Mouse (Mus musculus) kidney, adult 11 months (tissue): ENCODE measurements around the gene Rbl1.
"Not testable (repeated sequence)": the region's sequence is repeated elsewhere in the genome, so short reads cannot be mapped to it uniquely, and the experiment has no call there.

ENCODE experiments used
- DNase-seq: peaks from one replicate; pipeline ENCODE4 v3.0.0; 2022

Rbl1 gene

DNA sequence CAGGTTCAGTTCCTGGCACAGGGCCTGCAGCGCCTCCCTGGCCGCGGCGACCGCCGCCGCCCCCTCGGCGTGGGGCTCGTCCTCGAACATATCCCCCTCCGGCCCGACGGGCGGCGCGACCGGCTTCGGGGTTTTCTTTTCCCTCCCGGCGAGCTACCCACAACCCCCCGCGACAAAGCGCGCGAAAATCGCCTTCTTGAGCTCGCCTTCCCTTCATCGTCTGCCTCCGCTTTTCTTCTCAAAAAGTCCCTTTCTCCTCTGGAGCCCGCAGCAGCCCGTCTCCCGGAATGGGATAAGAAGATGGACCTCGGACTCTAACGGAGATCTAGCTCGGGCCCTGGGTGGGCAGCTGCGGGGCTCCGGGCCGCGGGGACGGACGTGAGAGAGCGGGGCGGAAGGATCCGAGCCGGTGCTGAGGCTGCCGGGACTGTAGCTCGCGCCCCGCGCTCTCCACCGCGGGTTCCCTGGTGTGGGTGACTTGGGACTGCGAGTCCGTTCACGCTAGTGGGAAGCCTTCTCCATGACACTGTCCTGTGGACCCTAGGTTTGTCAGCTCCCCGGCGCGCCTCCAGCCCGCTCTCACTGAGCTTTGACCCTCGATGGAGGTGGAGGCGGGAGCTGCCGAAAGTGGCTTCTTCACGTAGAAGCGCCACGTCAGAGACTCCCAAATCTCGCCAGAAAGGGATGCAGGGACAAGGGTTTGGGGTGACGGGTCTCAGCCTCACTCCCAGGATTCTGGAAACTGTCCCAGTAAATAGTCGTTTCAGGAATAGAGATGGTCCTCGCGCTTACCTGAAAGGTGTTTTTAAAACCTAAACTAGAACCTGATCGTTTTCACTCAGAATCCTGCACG lies at the start of gene Rbl1:
Gene Rbl1 (minus strand): TSS at position 169 of the 853 bp plus-strand sequence.
- DNase-seq, result peak; percentile 87

DNA sequence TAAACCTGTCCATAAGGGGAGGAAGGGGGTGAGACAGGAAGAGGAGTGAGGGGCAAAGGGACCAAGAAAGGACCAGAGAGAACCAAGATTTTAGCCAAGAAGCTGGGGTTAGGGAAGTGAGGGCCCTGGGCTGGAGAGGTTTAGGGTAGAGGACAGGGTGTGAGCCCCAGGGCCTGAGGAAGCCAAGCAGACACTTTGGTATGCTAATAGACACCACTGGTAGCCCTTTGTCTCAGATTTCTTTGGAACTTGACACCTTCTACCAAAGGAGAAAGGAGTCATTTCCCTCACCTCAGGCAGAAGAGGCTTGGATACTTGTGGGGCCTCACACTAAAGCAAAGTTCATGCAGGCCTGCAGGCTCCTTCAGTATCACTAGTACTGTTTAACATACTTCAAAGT lies 43.8 kb upstream of the Rbl1 start:
- no peak for DNase-seq

DNA sequence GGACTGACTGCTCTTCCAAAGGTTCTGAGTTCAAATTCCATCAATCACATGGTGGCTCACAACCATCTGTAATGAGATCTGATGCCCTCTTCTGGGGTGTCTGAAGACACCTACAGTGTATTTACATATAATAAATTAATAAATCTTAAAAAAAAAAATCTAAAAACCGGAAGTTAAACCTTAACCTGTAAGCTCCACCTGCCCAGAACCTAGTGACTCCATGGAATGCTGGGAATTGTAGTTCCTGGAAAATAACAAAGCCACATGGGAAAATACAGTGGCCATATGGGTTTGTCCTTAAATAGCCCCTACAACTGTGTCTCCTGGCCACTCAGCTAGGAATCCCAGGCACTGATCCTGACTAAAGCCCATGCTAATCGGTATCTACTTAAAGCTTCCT lies 41.3 kb upstream of the Rbl1 start:
- DNase-seq, result no peak

DNA sequence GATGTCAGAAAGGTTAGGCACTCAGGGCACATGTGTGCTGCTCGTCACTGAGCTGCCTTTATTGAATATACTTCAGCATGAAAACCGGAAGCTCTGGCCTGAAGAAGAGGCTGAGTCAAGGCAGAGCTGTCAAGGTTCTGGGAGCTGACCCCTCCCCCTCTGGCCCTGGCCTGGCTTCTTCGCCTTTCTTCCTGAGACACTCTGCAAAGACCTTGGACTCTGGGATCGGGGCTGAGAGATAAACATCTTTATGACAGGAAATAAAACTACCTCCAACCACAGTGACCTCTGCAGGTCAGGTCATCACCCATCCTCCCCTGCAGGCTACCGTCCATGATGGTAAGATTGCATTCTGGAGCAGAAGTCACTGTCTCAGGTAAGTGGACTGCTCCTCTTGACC lies 40.7 kb upstream of the Rbl1 start:
- DNase-seq, result no peak

DNA sequence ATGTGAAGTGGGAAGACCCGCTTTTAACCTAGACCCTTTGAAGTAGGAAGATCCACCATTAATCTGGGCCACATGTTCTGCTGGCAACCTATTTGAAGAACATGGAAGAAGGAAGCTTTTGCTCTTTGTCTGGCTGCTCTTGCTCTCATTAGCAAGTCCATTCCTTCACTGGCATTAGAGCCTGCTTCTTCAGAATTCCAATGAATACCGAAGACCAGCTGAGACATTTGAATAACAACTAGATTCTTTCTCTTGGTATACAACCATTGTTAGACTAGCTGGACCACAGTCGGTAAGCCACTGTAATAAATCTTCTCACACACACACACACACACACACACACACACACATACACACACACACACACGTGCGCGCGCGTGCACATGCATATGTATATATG lies 31.6 kb upstream of the Rbl1 start:
- no peak for DNase-seq

DNA sequence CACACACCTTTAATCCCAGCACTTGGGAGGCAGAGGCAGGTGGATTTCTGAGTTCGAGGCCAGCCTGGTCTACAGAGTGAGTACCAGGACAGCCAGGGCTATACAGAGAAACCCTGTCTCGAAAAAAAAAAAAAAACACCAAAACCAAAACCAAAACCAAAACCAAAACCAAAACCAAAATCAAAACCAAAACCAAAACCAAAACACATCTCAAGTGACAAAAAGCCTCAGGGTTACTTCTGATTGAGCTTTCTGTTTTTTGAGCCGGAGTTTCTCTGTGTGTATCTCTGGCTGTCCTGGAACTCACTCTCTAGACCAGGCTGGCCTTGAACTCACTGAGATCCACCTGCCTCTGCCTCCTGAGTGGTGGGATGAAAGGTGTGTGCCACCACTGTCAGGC lies 17.6 kb upstream of the Rbl1 start:
- not testable (repeated sequence) for DNase-seq

DNA sequence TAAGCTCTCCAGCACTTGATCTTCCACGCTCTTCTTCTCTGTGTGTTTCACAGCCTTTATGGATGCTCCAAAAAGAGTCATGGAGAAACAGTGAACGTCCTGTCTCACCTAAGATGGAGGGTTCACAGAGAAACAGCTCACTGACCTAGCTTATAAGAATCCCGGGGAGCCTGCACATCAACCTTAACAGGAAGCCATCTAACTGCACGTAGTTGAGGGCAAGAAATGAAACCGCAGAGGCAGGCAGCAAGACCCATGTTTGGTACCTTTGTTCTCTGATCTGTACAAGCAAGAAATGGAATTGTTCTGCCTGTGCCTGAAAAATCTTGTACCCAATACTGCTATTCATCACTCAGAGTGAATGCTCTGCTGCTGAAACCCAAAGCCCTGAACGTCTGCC lies 15.8 kb upstream of the Rbl1 start:
- DNase-seq, result no peak

DNA sequence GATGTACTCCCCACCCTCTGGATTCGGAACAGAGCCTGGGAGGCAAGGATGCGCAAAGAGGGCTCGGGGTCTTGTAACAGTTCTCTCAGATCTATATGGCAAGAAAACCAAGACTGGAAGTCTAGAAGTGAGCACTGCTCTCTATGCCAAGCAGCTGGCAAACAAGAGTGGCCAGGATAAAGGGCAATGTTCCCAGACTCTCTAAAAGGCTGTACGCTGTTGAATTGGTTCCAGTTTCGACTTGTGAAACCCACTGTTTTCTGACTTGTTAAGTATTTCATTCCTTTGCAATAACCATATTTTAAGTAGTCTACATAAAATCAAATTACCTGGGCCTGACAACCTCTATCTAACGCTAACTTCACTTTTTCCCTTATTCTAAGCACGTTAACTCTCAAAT lies 7.4 kb upstream of the Rbl1 start:
- DNase-seq, result no peak

DNA sequence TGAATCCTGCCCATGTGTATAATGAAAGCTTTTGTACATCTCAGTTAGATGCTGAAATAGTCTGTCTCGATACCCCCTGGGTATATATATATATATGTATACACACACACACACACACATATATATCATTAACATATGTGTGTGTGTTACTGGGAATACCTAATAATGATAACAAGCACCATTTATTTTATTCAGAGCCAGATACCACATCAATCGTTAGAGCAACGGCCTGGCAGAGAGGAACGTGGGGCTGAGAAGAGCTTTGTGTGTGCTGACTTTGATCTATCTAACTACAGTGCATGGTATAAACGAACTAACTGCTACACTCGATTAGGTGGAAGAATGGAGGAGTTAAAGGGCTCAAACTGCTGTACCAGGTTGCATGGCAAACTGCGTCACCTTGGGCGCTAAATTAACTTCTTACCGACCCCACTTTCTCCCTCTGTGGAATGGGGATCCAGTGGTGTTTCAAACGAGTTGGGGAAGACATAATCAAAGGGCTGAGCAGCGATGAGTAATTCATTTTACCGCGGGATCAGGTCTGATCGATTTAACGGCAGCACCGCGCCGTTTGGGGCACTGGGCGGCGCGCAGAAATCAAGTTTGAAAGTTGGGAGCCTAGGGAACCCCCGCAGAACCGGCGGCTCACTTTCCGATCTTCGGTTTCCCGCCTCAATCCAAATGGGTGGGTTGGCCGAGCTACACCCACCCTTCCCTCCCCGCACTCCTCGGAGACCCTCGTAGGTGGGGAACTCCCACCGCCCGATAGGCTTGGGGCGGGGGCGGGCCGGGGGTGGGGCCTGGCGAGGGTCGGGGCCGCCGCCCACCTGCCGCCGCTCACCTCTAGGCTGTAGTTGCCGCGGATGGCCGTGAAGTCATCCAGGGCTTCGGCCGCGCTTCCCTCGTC lies 622 bp downstream of the Rbl1 start:
- DNase-seq, result peak; percentile 10

DNA sequence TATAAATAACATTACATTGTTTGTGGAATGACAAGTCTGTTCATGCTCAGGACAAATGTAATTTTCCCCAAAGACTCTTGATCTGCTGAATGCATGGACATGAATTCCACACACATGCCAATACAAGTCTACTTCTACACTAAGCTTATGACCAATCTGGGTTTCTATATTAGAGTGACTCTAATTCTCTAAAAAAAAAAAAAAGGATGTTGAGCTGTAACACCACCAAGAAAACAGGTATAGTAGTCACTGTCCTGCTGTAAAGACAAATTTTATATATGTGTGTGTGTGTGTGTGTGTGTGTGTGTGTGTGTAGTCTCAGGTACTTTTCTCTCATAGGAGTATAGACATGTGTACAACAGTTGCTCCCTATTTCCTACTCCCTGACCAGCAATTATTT lies 1.3 kb downstream of the Rbl1 start:
- no peak for DNase-seq

DNA sequence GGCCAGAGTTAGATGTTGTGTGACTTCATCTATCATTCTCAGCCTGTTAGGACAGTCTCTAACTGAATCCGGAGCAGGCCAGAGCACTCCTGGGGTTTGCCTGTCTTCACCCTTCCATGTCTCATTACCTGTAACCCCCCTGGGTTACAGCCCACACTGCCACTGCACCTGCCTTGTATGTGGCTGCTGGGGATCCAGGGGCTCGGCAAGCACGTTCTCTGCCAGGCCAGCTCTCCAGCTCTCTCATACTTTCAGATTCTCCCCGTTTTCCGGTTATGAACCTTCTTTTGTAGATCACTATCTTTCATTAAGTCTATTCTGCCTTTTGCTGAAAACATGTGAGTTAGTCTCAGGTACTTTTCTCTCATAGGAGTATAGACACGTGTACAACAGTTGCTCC lies 2.0 kb downstream of the Rbl1 start:
- DNase-seq, result no peak

DNA sequence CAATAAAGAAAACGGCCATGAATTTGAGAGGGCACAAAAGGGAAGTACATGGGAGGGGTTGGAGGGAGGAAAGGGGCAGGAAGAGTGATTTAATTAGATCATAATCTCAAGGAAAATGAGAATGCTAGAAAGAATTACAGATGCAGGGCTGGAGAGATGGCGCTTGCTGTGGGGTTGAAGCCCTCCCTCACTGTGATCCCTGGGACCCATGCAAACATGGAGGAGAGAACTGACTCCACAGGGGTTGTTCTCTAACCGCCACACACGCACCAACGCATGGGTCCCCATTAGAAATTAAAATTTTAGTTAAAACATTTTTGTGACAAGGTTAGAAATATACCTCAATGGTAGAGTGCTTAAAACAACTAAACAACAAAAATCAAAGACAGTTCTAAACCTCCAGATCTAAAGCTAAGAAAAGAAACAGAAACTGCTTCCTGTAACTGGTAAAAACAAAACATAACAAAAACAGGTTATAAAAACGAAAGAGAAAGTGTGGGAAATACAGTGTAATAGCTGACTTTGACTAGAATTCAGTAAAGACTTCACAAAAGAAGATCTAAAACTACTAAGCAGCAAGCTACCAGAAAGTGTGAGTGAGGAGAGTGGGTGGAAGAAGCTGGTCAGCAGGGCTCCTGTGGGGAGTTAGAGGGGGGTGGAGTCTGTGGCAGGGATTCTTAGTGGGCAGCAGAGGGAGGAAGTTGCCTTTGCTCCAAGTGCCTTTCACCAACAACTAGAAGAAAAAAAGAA lies 3.1 kb downstream of the Rbl1 start:
- peak; percentile 33 for DNase-seq

DNA sequence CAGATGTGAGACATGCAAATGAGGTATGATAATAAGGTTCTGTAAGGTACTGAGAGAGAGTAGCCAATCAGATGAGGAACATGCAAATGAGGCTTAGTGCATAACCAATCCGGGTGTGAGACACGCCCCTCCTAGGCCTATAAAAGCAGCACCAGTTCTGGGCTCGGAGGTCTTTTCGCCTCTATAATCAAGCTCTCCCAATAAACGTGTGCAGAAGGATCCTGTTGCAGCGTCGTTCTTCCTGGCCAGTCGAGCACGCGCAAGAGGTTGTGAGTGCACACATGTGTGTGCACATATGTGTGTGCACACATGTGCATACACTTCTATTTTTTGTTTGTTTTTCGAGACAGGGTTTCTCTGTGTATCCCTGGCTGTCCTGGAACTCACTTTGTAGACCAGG lies 5.9 kb downstream of the Rbl1 start:
- DNase-seq, result not testable (repeated sequence)

DNA sequence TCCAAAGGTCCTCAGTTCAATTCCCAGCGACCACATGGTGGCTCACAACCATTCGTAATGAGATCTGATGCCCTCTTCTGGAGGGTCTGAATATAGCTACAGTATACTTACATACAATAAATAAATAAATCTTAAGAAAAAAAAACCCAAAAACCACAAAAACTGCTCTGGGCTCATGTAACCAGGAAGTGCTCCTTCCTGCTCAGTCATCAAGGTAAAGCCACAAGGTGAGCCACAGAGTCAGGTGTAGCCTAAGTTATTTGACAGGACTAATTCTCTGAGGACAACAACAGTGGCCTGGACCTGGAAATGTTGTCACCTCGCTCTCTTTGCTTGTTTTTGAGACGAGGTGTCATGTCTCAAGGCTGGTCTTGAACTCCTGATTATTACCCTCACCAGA lies 13.7 kb downstream of the Rbl1 start:
- DNase-seq, result no peak

DNA sequence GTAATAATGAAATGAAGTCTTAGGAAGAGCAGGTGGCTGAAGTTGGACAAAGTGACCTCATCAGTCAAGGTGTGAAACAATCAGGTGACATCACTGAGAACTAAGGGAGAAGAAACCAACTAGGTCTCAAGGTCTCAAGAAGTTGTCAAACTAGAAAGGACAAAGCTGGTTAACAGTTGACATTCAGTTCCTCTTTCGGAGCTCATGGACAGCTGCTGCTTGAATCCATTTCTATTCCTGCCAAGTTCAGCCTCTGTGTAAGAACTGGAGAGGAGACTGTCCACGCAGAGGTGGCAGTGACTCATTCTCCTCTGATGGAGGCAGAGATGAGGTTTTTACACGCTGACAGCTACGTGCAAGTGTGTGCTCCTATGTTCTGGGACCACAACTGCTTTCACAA lies 17.1 kb downstream of the Rbl1 start:
- no peak for DNase-seq

DNA sequence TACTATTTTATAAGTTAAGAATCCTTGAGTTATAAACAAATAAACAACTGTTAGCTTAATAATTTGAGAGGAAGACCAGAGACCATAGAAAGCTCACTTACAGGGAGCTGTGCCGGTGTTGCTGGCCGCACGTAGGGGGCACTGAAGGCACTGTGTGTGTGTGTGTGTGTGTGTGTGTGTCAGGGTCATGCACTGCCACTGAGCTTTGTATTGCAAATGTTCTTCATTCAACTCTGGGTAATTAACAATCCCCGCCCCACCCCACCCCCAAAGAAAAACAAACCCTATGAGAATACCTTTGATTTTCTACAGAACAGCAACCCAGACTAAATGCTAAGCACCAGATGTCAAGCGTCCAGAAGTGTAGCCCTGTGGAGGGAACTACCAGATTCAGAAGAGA lies 17.8 kb downstream of the Rbl1 start:
- DNase-seq, result no peak

DNA sequence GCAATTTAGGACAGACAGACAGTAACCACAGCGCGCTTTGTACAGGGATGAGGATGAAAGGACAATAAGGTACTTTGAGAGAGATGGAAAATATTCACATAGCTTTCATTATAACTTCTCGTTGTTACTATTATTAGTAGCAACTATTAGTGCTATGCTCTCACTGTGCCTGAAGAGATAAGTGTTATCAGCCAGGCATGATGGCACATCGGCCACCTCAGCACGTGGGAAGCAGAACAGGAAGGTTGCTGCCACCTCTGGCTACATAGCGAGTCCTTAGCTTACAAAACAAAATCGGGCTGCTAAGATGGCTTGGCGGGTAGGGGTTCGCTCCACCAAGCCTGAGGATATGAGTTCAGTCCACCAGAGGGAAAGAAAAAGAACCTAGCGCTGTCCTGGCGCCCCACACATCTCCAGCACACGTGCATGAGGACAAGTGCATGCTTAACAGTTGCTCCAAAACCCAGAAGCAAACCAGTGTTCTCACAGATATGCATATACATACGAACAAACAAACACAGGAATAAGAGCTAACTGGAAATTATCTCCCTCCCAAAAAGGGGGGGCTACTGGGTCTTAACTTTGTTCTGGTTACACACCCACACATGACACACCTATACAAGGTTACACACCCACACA lies 19.2 kb downstream of the Rbl1 start:
- DNase-seq, result no peak

DNA sequence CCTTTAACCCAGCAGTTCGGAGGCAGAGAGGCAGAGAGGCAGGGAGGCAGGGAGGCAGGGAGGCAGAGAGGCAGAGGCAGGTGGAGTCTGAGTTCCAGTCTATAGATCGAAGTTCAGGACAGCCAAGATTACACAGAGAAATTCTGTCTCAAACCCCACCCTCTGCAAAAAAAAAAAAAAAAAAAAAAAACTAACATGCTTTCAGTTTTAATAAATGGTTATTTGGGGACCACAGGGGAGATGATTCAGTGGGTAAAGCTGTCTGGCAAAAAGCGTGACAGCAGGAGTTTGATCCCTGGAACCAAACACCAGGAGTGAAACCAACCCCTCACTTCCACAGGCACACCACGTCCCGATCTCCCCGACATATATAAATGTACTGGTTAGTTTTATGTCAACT lies 26.2 kb downstream of the Rbl1 start:
- DNase-seq, result no peak

DNA sequence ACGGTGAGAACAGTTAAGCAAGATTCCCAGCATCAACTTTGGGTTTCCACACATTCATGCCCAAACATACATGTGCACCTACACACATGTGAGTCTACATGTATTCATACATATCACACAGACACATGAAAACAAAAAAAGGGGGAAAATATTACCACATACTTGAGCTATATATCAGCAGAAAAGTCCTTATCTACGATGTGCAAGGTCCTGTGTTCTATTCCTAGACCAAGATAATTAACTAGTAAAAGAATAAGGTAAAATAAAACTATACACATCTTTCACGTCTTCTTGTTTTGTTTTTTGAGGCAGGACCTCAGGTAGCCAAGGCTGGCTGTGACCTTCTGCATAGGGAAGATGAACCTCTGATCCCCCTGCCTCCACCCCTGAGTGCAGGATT lies 28.1 kb downstream of the Rbl1 start:
- no peak for DNase-seq

DNA sequence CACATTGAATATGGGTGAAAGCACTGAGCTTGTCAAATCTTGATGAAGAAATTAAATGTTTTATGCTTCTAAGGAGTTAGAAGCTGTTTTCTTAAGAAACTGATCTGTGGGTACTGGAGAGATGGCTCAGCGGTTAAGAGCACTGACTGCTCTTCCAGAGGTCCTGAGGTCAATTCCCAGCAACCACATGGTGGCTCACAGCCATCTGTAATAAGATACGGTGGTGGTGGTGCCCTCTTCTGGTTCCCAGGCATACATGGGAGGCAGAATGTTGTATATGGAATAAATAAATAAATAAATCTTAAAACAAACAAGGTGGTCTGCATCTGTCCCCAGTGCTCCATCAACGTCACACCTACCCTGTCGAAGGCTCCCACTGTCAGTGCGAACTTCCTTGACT lies 29.9 kb downstream of the Rbl1 start:
- DNase-seq, result no peak

DNA sequence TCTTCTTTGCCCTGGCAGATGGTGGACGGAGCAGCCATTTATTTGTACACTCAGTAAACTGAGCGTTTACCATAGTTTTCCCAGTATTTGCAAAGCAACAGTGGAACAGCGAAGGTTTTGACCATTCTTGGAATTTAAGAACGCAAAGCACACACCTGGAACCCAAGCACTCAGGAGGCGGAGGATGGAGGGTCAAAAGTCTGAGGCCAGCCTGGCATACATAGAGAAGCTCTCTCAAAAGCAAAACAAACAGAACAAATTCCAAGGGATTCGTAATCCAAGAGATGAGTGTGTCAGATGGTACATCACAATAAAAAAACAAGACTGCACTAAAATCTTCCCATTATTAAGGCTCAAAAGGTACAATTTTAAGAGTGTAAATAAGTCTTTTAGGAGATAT lies 30.8 kb downstream of the Rbl1 start:
- no peak for DNase-seq

DNA sequence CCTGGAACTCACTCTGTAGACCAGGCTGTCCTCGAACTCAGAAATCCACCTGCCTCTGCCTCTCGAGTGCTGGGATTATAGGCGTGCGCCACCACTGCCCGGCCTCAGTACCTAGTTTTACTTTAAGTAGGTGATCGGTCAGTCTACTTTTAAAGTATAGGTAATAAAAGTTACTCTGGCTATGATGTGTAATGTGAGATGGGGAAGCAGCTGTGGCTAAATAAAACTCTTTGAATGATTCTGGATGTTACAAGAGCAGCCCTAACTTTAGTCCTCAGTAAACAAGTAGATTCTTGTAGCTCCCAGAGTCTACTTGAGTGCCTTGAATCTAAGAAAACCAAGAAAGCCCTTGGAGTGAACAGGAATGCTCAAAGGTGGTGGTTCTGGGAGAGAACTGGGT lies 31.4 kb downstream of the Rbl1 start:
- DNase-seq, result no peak

DNA sequence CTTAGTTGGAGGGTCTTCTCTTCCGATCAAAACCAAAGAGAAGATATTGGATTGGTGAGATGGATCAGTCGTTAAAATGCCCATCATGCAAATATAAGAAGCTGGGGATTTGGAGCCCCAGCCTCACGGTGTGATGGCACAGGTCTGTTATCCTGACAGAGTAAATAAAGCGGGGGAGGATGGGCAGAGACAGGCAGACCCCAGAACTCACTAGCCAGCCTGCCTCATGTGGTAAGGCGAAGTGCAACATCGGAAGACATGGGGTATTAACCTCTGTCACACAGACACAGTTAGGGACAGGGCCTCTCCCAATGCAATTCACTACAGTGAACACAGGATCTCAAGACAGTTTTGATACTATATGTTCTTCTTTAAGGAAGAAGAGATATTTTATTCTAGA lies 33.7 kb downstream of the Rbl1 start:
- DNase-seq, result no peak
